Mouse (Mus musculus) heart, embryonic 12.5 days (tissue): ENCODE measurements around the gene Myod1. TPM values are rescaled to one million over a fixed set of nuclear protein-coding genes. Genes with fewer than 3 reads are reported as not detected.

Experiments
- ATAC-seq: fragments of 200-750 bp; cut with Nextera tagmentation; 2 replicates; pipeline ENCODE4 v1.8.0; 2017; ENCODE audit warnings: moderate TSS enrichment, moderate library complexity; ENCODE audit not compliant: insufficient number of reproducible peaks, low FRiP score
- H3K27ac ChIP-seq: fragments of 300-500 bp; sonication (generic); 2 replicates; pipeline ENCODE4 v1.5.1; 2016; ENCODE audit warnings: mild to moderate bottlenecking, moderate library complexity; ENCODE audit not compliant: poor library complexity, severe bottlenecking
- H3K27me3 ChIP-seq: fragments of 300-500 bp; sonication (generic); replicated peaks from 2 replicates; pipeline ENCODE4 v1.6.1; 2016; ENCODE audit warnings: mild to moderate bottlenecking, moderate library complexity
- H3K36me3 ChIP-seq: fragments of 300-500 bp; sonication (generic); 2 replicates; pipeline ENCODE4 v1.6.1; 2016; ENCODE audit warnings: mild to moderate bottlenecking, moderate library complexity
- H3K4me1 ChIP-seq: fragments of 300-500 bp; sonication (generic); replicated peaks from 2 replicates; pipeline ENCODE4 v1.6.1; 2016; ENCODE audit warnings: mild to moderate bottlenecking
- H3K4me2 ChIP-seq: fragments of 300-500 bp; sonication (generic); 2 replicates; pipeline ENCODE4 v1.6.1; 2016; ENCODE audit warnings: mild to moderate bottlenecking, moderate library complexity
- H3K4me3 ChIP-seq: fragments of 300-500 bp; sonication (generic); 2 replicates; pipeline ENCODE4 v1.5.1; 2016; ENCODE audit warnings: mild to moderate bottlenecking
- H3K9ac ChIP-seq: fragments of 300-500 bp; sonication (generic); 2 replicates; pipeline ENCODE4 v1.6.1; 2016; ENCODE audit warnings: mild to moderate bottlenecking, moderate library complexity
- H3K9me3 ChIP-seq: fragments of 300-500 bp; sonication (generic); replicated peaks from 2 replicates; pipeline ENCODE4 v1.6.1; 2016; ENCODE audit warnings: mild to moderate bottlenecking, moderate library complexity
- WGBS: fragments of 180-500 bp; shearing (Covaris S2); methylation state at CpG from one replicate; pipeline ENCODE4 v1.1.7; 2016; 5-methylcytosine and 5-hydroxymethylcytosine counted together
- polyA plus RNA-seq: library from polyadenylated mRNA; unstranded; fragments of >200 nt; fragmentation: Nextera tagmentation; extraction: Ambion mirVana; gene quantifications from 2 replicates; pipeline ENCODE4 v1.2.1, GENCODE M21; 2016

Gene Myod1
- polyA plus RNA-seq, 1 experiment from 2014 or later = 0.50 TPM

DNA sequence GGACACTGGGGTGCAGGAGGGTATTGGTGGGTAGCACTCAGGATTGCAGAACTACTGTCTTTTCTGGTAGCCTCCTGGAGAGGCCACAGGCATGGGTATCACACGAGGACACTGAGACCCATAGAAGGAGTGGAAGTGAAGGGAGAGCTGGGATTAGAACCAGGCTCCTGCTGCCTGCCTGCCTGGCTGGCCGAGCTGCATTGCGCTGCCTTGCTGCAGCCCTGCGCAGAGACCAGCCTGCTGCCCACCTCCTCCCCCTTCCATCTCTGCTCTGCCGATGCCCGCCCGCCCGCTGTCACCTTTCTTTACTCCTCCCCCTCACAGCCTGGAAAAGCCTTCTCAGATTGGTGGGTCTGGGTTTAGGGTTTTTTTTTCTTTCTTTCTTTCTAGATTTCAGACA, 24.1 kb downstream of the Myod1 start:
- Histone ChIP-seq H3K9ac (no peak overlapping the region), H3K4me3 (no peak overlapping the region), H3K36me3 (no peaks in the 10 kb centered on the region), H3K4me2 (no peak overlapping the region), H3K27me3 (peaks cover 62% of the 10 kb centered on the region), H3K4me1 (peaks cover 17% of the 10 kb centered on the region), H3K27ac (no peak overlapping the region), H3K9me3 (no peaks in the 10 kb centered on the region)
- WGBS = 50% methylated on average over 8 of the region's 8 CpGs
- ATAC-seq = no peak

DNA sequence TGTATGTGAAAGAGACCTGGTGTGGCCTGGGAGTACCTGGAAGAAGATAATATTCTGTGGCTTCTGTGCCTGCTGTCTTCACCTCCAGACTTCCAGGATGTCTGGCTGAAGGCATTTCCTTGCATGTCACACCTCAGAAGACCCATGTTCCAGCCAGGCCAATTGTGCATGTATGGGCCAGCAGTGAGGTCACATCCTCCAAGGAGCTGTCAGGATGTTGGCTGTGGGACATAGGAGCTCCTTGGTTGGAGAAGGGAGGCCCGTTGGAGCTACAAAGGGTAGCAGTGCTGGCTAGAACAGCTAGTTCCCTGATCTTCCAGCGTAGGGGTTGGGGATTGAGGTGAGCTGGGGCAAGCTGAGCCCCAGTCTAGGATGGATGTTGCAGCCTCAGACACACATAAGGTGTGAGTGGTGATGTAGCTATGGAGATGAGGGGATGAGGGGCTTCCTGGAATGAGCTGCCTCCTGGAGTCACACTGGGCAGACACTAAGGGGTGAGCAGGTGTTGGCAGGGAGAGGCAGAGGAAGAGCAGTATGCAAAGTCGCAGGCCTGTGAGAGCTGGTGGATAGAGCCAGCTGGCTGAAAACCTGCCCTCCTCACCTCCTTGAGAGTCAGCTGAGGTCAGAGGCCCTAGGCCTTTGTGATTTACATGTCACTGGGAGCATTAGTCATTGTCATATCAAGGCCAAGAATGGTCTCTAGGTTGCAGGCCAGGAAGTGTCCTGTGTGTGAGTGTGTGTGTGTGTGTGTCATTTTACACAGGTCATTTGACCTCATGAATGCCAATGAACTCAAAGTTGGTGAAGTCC, 25.3 kb downstream of the Myod1 start:
- H3K9ac ChIP-seq = no peak overlapping the region
- H3K4me2 ChIP-seq = no peak overlapping the region
- no peak for ATAC-seq
- no peaks in the 10 kb centered on the region for H3K9me3 ChIP-seq
- peaks cover 60% of the 10 kb centered on the region for H3K27me3 ChIP-seq
- no peaks in the 10 kb centered on the region for H3K36me3 ChIP-seq
- WGBS = 58% methylated on average over 3 of the region's 3 CpGs
- H3K4me3 ChIP-seq = no peak overlapping the region
- peaks cover 8% of the 10 kb centered on the region; the same call in 1 of the 2 replicates for H3K4me1 ChIP-seq
- H3K27ac ChIP-seq = no peak overlapping the region

DNA sequence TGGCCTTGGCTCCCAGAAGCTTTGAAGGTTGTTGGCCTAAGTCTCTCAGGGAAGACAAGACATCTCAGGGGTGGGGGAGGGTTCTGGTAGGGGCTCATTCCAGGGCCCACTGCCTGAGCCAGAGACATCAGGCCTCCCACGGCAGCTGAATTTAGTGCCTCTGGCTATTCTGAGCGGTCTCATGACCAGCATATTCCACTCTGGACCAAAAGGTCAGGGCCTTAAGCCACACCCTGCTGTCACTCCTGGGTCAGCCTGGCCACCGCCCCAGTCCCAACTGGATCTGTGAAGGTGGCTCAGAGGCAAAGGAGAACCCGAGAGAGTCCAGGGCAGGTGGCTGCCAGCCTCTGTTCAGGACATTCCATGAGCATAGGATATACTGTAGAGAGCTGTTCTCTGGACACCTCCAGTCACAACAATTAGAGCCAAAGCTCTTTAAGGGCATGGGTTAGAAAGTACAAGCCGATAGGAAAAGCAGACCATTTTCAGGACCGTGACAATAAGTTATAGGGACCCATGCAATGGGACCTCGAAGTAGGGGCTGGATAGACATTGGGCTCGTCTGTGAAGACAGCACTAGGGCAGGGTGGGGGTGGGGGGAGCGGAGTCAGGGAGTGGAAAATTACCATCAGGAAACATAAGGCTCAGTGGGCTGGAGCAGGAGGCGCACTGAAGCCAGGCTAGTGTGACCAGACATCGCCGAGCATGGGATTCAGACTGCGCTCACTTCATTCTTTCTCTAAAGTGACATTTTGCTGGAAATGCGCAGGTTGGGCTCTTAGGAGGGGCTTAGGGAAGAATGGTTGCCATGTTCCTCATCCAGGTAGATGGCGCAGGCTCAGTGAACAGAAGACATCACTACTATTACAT, 27.6 kb downstream of the Myod1 start:
- Histone ChIP-seq H3K4me3 (no peak overlapping the region), H3K36me3 (no peaks in the 10 kb centered on the region), H3K27me3 (peaks cover 53% of the 10 kb centered on the region), H3K4me2 (no peak overlapping the region), H3K9ac (no peak overlapping the region), H3K27ac (no peak overlapping the region), H3K4me1 (no peaks in the 10 kb centered on the region), H3K9me3 (no peaks in the 10 kb centered on the region)
- no peak for ATAC-seq
- 80% methylated on average over 15 of the region's 15 CpGs for WGBS

DNA sequence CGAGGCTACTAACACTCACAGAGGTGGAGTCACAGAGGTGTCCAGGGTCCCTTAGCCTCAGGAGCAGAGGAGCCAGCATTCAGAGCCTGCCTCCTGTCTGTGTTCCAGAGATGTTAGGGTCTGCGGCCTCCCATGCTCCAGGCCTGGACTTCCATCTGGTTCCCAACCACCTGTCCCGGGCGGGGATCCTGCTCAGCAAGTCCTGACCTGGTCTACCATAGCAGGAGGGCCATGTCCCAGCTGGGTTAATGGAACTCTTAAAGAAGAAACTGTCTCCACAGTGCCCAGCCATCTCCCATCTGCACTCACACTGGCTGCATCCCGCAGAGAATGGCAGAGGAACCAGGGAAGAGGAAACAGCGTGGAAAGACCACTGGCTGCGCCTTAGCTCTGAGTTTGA, 28.5 kb downstream of the Myod1 start:
- Histone ChIP-seq H3K36me3 (no peaks in the 10 kb centered on the region), H3K9me3 (no peaks in the 10 kb centered on the region), H3K4me3 (no peak overlapping the region), H3K4me2 (no peak overlapping the region), H3K9ac (no peak overlapping the region), H3K4me1 (no peaks in the 10 kb centered on the region), H3K27me3 (peaks cover 44% of the 10 kb centered on the region), H3K27ac (no peak overlapping the region)
- ATAC-seq = no peak
- whole genome bisulfite sequencing = 82% methylated on average over 7 of the region's 7 CpGs

DNA sequence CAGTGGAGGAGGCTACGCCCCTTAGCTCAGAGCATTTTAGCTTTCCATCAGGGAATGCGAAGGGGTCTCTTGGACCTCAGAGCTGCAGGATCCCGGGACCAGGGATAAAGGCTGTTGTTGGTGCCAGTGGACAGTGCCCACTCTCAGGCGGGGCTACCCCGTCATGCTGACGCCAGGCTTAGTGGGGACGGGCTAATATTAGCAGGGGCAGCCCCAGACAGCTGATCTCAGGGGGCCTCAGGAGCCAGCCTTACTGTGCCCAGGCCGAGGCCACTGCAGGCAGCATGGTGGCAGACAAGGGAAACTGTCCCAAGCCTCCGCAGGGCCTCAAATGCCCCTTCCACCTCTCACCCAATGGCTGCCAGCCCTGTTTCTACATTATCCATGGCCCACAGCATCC, 32.3 kb downstream of the Myod1 start:
- Histone ChIP-seq H3K9ac (no peak overlapping the region), H3K27me3 (peaks cover 28% of the 10 kb centered on the region), H3K27ac (no peak overlapping the region), H3K4me1 (no peaks in the 10 kb centered on the region), H3K36me3 (no peaks in the 10 kb centered on the region), H3K4me3 (no peak overlapping the region), H3K4me2 (no peak overlapping the region), H3K9me3 (no peaks in the 10 kb centered on the region)
- 81% methylated on average over 9 of the region's 9 CpGs for WGBS
- no peak for ATAC-seq

DNA sequence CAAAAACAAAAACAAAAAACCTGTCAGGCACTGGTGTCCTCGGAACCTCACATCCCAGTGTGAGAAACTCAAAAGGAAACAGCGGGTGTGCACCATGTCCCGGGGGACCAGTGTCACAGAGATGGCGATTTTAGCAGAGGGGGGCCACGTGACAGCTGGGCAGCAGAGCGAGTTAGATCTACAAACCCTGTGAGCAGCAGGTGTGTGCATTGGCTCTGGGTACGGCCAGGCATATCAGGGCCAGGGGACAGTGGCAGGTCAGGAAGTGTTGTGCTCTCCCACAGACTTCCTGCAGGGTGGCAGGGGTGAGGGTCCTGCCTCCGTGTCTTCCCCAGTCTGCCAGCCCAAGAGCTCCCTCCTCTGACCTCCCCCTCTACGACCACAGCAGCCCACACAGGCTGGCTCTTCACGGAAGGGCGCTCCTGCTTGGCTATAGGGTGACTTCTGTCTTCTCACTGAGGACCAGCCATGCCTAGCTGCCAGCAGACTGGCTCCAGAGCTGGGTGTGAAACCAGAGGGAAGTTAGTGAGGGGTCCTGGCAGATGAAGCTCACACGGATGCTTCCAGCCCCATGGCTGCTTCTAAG, 33.0 kb downstream of the Myod1 start:
- WGBS = 38% methylated on average over 12 of the region's 12 CpGs
- no peaks in the 10 kb centered on the region for H3K36me3 ChIP-seq
- H3K9me3 ChIP-seq = no peaks in the 10 kb centered on the region
- H3K27me3 ChIP-seq = peaks cover 28% of the 10 kb centered on the region
- H3K4me1 ChIP-seq = no peaks in the 10 kb centered on the region
- H3K27ac ChIP-seq = no peak overlapping the region
- no peak overlapping the region for H3K4me3 ChIP-seq
- no peak overlapping the region for H3K9ac ChIP-seq
- ATAC-seq = no peak
- no peak overlapping the region for H3K4me2 ChIP-seq

DNA sequence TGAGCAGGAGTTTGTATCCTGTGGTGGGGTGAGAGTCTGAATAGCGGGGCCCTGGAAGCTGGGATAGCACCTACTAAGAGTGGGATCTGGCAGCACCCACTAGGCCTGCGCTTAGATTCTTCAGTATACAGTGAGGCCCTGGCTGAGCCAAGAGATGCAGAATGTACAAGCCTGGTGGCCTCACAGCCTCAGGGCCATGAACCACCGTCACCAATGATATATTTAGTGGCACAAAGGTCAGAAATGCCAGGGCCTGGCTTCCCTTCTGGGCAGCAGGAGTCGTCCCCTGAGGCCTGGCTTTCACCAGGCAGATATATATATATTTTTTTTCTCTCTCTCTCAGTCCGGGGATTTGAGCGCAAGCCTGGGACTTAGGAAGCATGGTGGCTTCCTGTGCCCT, 34.5 kb downstream of the Myod1 start:
- no peak overlapping the region for H3K4me2 ChIP-seq
- 71% methylated on average over 6 of the region's 6 CpGs for WGBS
- H3K9me3 ChIP-seq = no peaks in the 10 kb centered on the region
- peaks cover 28% of the 10 kb centered on the region for H3K27me3 ChIP-seq
- no peak for ATAC-seq
- H3K9ac ChIP-seq = no peak overlapping the region
- no peaks in the 10 kb centered on the region for H3K36me3 ChIP-seq
- no peak overlapping the region for H3K4me3 ChIP-seq
- H3K27ac ChIP-seq = no peak overlapping the region
- no peaks in the 10 kb centered on the region for H3K4me1 ChIP-seq

DNA sequence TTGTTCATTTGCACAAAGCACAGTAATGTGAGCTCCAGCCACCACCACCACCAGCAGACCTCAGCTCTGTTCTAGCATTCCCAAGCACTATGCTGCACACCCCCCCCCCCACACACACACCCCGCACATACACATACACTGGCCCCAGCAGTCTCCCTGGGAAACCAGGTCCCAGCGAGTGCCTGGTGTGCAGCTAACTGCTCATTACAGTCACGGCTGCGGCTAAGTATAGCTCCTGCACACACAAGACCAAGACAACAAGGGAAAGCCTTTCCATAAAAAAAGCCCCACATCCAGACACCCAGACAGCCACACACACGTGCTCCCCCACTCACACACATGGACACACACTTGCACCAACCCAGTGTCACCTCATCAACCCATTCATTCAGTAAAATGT, 36.5 kb downstream of the Myod1 start:
- 46% methylated on average over 5 of the region's 5 CpGs for WGBS
- H3K4me3 ChIP-seq = no peak overlapping the region
- no peaks in the 10 kb centered on the region for H3K9me3 ChIP-seq

DNA sequence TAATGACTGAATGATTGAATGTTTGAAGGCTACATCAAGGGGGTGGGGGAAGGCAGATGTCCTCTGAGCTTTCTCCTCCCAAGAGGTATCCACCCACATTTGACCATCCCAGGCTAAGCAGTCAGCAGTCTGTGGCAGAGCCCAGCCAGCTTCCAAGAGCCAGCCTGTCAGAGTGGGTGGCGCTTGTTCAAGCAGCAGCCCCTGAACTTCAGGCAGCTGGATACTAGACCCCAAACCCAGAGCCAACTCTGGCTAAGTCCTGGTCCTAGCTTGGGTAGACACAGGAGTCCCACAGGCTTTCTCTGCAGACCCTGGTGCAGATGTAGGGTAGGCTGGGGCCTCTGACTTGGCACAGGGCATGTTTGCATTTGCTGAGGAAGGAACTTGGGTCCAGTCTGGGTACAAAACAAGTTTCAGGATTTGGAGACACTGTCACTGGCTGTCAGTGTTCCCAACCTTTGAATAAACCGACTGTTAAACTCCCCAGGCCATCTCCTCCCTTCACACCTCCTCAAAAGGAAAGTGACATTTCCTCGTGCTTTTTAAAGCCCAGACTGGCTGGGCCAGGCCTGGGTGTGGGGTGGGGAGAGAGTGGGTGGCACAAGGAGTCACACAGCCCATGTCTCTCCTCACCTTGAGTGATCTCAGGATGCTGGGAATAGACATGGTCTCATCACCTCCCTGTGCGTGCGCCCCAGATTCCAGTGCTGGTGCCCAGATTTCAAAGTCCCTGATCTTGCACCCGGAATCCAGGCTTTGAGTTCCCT, 37.9 kb downstream of the Myod1 start:
- no peak overlapping the region for H3K9ac ChIP-seq
- 57% methylated on average over 6 of the region's 6 CpGs for WGBS
- H3K27ac ChIP-seq = no peak overlapping the region
- no peak overlapping the region for H3K4me3 ChIP-seq
- peaks cover 5% of the 10 kb centered on the region; the same call in 1 of the 2 replicates for H3K27me3 ChIP-seq
- no peaks in the 10 kb centered on the region for H3K9me3 ChIP-seq
- H3K36me3 ChIP-seq = no peaks in the 10 kb centered on the region
- no peak overlapping the region for H3K4me2 ChIP-seq
- ATAC-seq = no peak
- H3K4me1 ChIP-seq = no peaks in the 10 kb centered on the region

More for the DNA sequence above, 36.5 kb downstream of the Myod1 start:
- no peak for ATAC-seq
- H3K27me3 ChIP-seq = peaks cover 11% of the 10 kb centered on the region; the same call in 1 of the 2 replicates
- H3K4me1 ChIP-seq = no peaks in the 10 kb centered on the region
- H3K4me2 ChIP-seq = no peak overlapping the region
- no peaks in the 10 kb centered on the region for H3K36me3 ChIP-seq
- H3K9ac ChIP-seq = no peak overlapping the region
- H3K27ac ChIP-seq = no peak overlapping the region

DNA sequence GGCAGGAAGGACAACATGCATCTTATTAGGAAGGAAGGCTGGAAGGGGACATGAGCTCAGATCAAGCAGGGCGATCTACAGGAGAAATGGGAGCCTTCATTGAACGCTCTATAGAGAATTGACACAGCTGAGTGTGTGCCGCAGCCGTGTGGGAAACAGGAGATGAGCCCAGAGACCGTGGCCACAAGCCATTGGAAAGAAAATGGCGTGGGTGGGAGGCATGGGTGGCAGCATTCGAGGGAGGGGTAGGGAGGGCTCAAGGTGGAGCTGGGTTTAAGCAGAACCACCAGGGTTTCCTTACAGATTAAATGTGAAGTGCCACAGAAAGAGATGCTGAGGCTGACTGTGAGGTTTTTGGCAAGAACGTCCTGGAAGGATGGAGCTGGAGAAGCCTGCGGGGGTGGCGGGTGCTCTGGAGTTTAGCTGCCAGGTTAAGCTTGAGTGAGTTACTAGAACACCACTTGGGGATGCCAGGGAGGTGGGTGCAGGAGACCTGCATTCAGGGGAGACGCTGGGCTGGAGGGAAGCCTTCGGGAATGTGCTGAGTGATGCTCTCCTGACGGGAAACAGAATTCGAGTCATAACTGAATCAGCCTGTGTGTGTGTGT, 39.6 kb downstream of the Myod1 start:
- Histone ChIP-seq H3K27me3 (peaks cover 5% of the 10 kb centered on the region; the same call in 1 of the 2 replicates), H3K9me3 (no peaks in the 10 kb centered on the region), H3K4me1 (no peaks in the 10 kb centered on the region), H3K27ac (no peak overlapping the region), H3K36me3 (no peaks in the 10 kb centered on the region), H3K4me2 (no peak overlapping the region), H3K9ac (no peak overlapping the region), H3K4me3 (no peak overlapping the region)
- 62% methylated on average over 14 of the region's 14 CpGs for WGBS
- no peak for ATAC-seq
